Mouse (Mus musculus) limb, embryonic 14.5 days (tissue): ENCODE measurements at regions not wholly inside any gene's neighbourhood (a gene's known extent, or its start where the extent isn't known, plus 50 kb on each side); places are given as distances from the start of the nearest gene placed in this dataset.

Source experiments
- ATAC-seq: fragments of 200-750 bp; cut with Nextera tagmentation; 2 replicates; pipeline ENCODE4 v1.8.0; 2017; ENCODE audit warnings: low read depth, moderate number of reproducible peaks, moderate TSS enrichment; ENCODE audit not compliant: low FRiP score
- DNase-seq: peaks from one replicate; pipeline ENCODE4 v3.0.0-alpha.2; 2015; ENCODE audit warnings: low spot score
- H3K27ac ChIP-seq: fragments of 300-500 bp; sonication (generic); replicated peaks from 2 replicates; pipeline ENCODE4 v1.5.1; 2014; ENCODE audit warnings: low read depth, mild to moderate bottlenecking, low read length, moderate library complexity, mixed read lengths
- H3K27me3 ChIP-seq: fragments of 300-500 bp; sonication (generic); 2 replicates; pipeline ENCODE4 v1.6.1; 2014; ENCODE audit warnings: low read length, mixed read lengths; ENCODE audit not compliant: control insufficient read depth, insufficient read depth
- H3K36me3 ChIP-seq: fragments of 300-500 bp; sonication (generic); 2 replicates; pipeline ENCODE4 v1.6.1; 2014; ENCODE audit warnings: mild to moderate bottlenecking, low read length, moderate library complexity, mixed read lengths; ENCODE audit not compliant: control insufficient read depth, insufficient read depth
- H3K4me1 ChIP-seq: fragments of 300-500 bp; sonication (generic); 2 replicates; pipeline ENCODE4 v1.6.1; 2014; ENCODE audit warnings: antibody characterized with exemption, low read length, mixed read lengths; ENCODE audit not compliant: control insufficient read depth, insufficient read depth
- H3K4me2 ChIP-seq: fragments of 300-500 bp; sonication (generic); replicated peaks from 2 replicates; pipeline ENCODE4 v1.6.1; 2014; ENCODE audit warnings: low read depth, mild to moderate bottlenecking, low read length, moderate library complexity; ENCODE audit not compliant: severe bottlenecking
- H3K4me3 ChIP-seq: fragments of 300-500 bp; sonication (generic); replicated peaks from 2 replicates; pipeline ENCODE4 v1.5.1; 2014; ENCODE audit warnings: low read length
- H3K9ac ChIP-seq: fragments of 300-500 bp; sonication (generic); 2 replicates; pipeline ENCODE4 v1.6.1; 2014; ENCODE audit warnings: mild to moderate bottlenecking, low read depth, low read length, moderate library complexity; ENCODE audit not compliant: severe bottlenecking
- H3K9me3 ChIP-seq: fragments of 300-500 bp; sonication (generic); 2 replicates; pipeline ENCODE4 v1.6.1; 2016; ENCODE audit warnings: low read length; ENCODE audit not compliant: control insufficient read depth
- POLR2A ChIP-seq: fragments of 200-500 bp; IDR thresholded peaks from 2 replicates; pipeline ENCODE4 v1.8.0; 2012; ENCODE audit warnings: inconsistent platforms, mild to moderate bottlenecking, moderate library complexity, borderline replicate concordance; ENCODE audit not compliant: insufficient read depth, insufficient read length; ENCODE audit errors: extremely low read depth
- WGBS: fragments of 180-500 bp; shearing (Covaris S2); extraction: QIAGEN DNeasy Blood & Tissue Kit; methylation state at CpG from one replicate; pipeline ENCODE4 v1.1.7; 2014; 5-methylcytosine and 5-hydroxymethylcytosine counted together

GRCm38 (mm10) chr6:32739162-32739745 is 151.3 kb upstream of the Plxna4 start:
- no peak for TF ChIP-seq POLR2A
- Histone ChIP-seq H3K27me3 (no peaks in the 10 kb centered on the region), H3K27ac (no peak overlapping the region), H3K36me3 (no peaks in the 10 kb centered on the region), H3K4me3 (no peak overlapping the region), H3K9me3 (no peaks in the 10 kb centered on the region), H3K4me2 (no peak overlapping the region), H3K4me1 (no peaks in the 10 kb centered on the region), H3K9ac (no peak overlapping the region)
- WGBS: 86% methylated on average over 9 of the region's 9 CpGs
- DNase-seq (no peak), ATAC-seq (no peak)

- DNase-seq (no peak), ATAC-seq (no peak)
- Histone ChIP-seq H3K27me3 (no peaks in the 10 kb centered on the region), H3K9ac (no peak overlapping the region), H3K4me1 (no peaks in the 10 kb centered on the region), H3K36me3 (no peaks in the 10 kb centered on the region), H3K9me3 (no peaks in the 10 kb centered on the region), H3K27ac (no peak overlapping the region), H3K4me2 (no peak overlapping the region), H3K4me3 (no peak overlapping the region)
- 18% methylated on average over 2 of the region's 2 CpGs for WGBS
- no peak for TF ChIP-seq POLR2A
Observed at GRCm38 (mm10) chr6:32728706-32729105, 140.7 kb upstream of the Plxna4 start.

- H3K4me3 ChIP-seq: no peak overlapping the region
Observed at GRCm38 (mm10) chr6:32726571-32726970, 138.6 kb upstream of the Plxna4 start.

GRCm38 (mm10) chr6:32717860-32718259 is 129.9 kb upstream of the Plxna4 start:
- H3K9me3 ChIP-seq: no peaks in the 10 kb centered on the region
- no peak overlapping the region for H3K27ac ChIP-seq
- no peaks in the 10 kb centered on the region for H3K27me3 ChIP-seq
- H3K9ac ChIP-seq: no peak overlapping the region
- no peak overlapping the region for H3K4me2 ChIP-seq
- no peak for TF ChIP-seq POLR2A
- no peaks in the 10 kb centered on the region for H3K36me3 ChIP-seq
- WGBS: 77% methylated on average over 5 of the region's 5 CpGs
- no peaks in the 10 kb centered on the region for H3K4me1 ChIP-seq
- ATAC-seq (no peak), DNase-seq (no peak)
- no peak overlapping the region for H3K4me3 ChIP-seq

More at GRCm38 (mm10) chr6:32726571-32726970, 138.6 kb upstream of the Plxna4 start:
- H3K36me3 ChIP-seq: no peaks in the 10 kb centered on the region
- no peak overlapping the region for H3K9ac ChIP-seq
- H3K4me2 ChIP-seq: no peak overlapping the region
- H3K9me3 ChIP-seq: no peaks in the 10 kb centered on the region
- DNase-seq (no peak), ATAC-seq (no peak)
- TF ChIP-seq POLR2A: no peak
- H3K27ac ChIP-seq: no peak overlapping the region
- H3K4me1 ChIP-seq: no peaks in the 10 kb centered on the region
- H3K27me3 ChIP-seq: no peaks in the 10 kb centered on the region

GRCm38 (mm10) chr6:32715137-32715536 is 127.1 kb upstream of the Plxna4 start:
- no peak overlapping the region for H3K4me3 ChIP-seq
- WGBS: 76% methylated on average over 1 of the region's 1 CpGs
- no peak overlapping the region for H3K27ac ChIP-seq
- H3K4me1 ChIP-seq: no peaks in the 10 kb centered on the region
- ATAC-seq: no peak
- no peak overlapping the region for H3K4me2 ChIP-seq
- H3K9ac ChIP-seq: no peak overlapping the region
- no peaks in the 10 kb centered on the region for H3K9me3 ChIP-seq
- no peaks in the 10 kb centered on the region for H3K36me3 ChIP-seq
- no peak for TF ChIP-seq POLR2A
- no peaks in the 10 kb centered on the region for H3K27me3 ChIP-seq
- DNase-seq: no peak

- no peak overlapping the region for H3K4me2 ChIP-seq
- ATAC-seq (no peak), DNase-seq (peak; percentile 91)
- H3K27me3 ChIP-seq: no peaks in the 10 kb centered on the region
- no peak overlapping the region for H3K27ac ChIP-seq
- no peaks in the 10 kb centered on the region for H3K9me3 ChIP-seq
- H3K4me1 ChIP-seq: no peaks in the 10 kb centered on the region
- TF ChIP-seq POLR2A: no peak
- H3K9ac ChIP-seq: no peak overlapping the region
- 12% methylated on average over 10 of the region's 10 CpGs for WGBS
- no peaks in the 10 kb centered on the region for H3K36me3 ChIP-seq
- no peak overlapping the region for H3K4me3 ChIP-seq
Observed at GRCm38 (mm10) chr6:32710208-32710607, 122.2 kb upstream of the Plxna4 start.
